Mouse (Mus musculus): Measurements from ENCODE around the gene D130043K22Rik.

DNA sequence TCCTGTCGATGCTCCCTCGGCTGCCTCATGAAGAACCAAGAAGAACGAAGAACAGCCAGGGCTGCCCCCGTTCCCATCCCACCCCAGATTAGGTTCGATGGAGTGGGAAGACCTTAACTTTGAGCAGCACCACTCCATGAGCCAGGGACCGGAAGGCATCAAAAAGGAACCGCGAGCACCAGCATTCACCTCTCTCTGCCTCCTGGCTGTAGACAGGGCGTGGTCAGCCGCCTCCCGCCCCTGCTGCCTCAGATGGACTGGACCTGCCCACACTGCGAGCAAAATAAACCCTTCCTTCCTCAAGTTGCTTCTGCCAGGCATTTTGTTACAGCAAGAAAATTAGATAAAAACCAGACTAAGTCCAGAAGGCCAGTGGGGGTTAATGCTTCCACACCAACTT is 16.1 kb downstream of the D130043K22Rik start:
- no peak for TF ChIP-seq CHD2 (IDR thresholded peaks at IDR 0.05; ENCODE audit: low read depth, low read length)
- no peak for TF ChIP-seq MAFK (IDR thresholded peaks at IDR 0.05; ENCODE audit: insufficient read depth, low read depth, low read length)
- TF ChIP-seq HCFC1 (IDR thresholded peaks at IDR 0.05; ENCODE audit: borderline replicate concordance, insufficient read depth, low read length): no peak
- TF ChIP-seq ZNF384 (IDR thresholded peaks at IDR 0.05; ENCODE audit: low read depth, low read length): no peak
- TF ChIP-seq ZC3H11A (IDR thresholded peaks at IDR 0.05; ENCODE audit: borderline replicate concordance, low read depth, low read length): no peak
